Mouse (Mus musculus) cerebellum, adult 9-10 months (tissue): ENCODE results near the gene Neurog2.

Source experiments
- DNase-seq: peaks from one replicate; pipeline ENCODE4 v3.0.0; 2022

The Neurog2 gene

DNA sequence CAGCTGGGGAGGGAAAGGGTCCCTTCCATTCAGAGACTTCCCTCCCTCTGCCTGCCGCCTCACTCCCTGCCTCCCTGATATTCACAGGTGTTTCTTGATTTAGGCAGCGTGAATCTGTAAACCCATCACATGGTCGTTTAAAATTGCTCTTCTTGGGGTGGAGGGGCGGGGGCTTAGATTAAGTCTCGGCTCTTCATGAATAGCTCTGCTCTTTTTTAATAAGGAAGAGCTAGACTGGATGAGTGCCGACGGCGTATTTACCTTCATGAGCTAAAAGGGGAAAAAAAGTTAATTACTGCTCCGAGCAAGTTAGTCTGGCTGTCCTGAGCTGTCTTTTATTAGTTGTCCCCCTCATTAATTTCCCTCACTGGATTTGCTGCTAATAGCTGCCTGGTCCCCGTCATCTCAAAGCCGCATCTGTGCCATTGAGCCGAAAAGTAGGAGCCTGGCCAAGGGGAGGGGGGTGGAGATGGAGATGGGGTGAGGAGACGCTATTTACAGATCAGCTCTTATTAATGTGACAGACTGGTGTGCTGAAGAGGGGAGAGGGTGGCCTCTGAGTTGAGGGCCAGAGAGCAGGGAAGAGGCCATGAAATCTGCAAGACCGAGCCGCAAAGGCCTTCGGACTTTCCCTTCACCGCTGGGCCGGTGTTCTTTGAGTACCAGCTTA is 13.4 kb downstream of the Neurog2 start:
- no peak for DNase-seq

DNA sequence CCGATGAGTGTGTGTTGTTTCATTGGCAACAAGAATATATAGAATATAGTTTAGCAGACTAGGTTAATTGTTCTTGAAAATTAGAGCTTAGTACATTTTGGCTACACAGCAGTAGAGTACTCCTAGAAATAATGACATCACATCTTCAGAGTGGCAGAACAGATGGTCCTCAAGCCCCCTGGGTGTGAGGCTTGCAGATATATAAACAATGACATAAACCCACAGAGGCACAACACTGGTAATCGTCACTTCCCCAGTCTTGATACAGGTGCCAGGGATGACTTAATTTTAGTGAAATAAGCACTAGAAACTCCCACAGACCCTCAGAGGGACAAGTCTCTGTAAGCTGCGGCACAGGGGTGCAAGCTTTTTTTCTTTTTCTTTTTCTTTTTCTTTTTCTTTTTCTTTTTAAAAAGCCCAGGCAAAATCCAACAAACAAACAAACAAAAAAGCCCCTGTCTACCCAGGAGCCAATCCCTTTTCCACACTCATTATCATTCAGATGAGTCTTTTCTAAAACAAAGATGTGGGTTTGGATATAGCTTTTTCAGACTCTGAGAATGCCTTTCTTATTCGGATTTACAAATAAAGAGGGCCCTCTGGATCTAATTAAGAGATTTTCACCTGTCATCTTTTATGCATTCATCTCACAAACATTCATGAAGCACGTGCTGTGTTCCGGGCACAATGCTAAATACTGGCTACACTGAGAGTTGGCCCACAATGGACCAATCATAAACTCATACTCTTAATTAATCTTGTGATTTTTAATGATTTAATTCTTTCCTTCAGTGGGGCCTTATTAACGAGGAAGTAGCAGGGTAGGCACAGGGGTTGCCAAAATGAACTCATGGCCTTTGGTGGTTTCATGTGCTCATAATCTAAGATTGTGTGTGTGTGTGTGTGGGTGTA is 19.1 kb downstream of the Neurog2 start:
- DNase-seq: no peak

DNA sequence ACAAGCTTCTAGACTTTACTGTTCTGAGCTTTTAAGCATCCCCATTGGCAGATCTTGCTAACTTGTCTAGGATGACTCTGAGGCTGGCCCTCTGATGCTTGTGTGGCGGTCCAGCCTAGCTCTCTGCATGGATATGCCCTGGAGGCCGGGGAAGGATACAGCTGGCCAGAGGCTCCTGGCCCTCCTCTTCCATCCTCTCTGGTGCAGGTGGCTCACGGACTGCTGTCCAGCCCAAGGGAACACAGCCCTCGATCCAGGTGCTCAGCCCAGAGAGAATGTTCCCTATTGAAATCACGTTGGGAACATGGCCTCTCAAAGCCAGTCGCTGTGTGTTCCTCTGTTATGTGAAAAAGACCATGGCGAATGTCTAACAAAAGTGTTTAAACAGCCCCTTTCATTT is 27.8 kb downstream of the Neurog2 start:
- no peak for DNase-seq

DNA sequence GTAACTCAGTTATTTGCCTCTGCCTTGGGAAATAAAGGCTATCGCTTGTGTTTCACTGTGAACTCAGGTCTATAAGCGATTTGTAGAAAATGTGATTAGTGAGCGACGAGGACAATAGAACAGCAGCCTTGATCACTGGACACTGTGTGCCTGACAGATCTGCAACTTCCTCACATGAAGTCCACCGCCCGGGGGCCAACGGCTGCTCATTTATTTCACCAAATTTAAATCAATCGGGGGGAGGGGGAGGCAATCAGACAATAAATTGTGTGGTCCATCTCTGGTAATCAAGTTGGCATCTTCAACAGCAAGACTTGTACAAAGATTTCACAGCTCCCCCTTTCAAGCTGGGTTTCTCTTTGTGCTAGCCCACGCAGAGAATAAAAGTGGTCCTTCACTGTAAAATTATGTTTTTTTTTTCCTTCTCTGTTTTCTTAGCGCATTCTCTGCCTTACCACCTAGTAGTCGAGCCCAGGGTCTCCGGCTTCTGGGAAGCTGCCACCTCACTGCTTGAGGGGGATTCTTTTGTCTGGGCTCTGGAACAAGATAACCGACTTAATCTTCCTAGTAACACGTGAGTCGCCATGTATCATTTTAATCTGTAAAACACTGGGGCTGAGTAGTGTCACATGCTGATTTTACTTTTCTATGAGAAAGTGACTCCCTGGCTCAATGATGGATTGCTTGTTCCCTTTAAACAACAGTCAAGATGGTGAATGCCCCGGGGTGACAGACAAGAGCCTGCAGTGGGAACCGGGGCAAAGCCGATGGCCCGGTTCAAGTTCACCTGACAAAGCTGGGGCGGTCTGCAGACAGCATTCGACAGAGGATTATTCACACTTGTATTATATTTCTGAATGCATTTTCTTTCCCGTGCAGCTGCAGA is 29.0 kb downstream of the Neurog2 start:
- no peak for DNase-seq

DNA sequence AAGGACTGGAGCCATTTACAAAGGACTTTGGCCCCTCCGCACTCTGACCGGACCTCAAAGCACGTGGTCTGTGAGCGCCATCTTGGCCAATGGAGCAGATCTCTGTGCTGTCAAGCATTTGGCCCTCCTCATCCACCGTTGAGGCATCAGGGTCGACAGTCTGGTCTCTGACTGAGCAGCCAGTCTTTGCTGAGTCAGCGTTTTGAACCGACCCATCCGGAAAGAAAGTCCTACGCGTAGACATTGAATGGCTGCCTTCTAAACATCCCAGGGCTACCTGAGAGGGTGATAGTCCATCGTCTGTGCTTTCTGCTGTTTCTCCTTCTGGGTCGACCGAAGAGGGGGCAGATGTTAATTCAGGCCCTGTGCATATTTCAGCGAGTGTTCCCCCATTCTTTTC is 46.8 kb downstream of the Neurog2 start:
- no peak for DNase-seq
